Mouse (Mus musculus) stomach, postnatal 0 days (tissue): ENCODE measurements at regions not wholly inside any gene's neighbourhood (a gene's known extent, or its start where the extent isn't known, plus 50 kb on each side); places are given as distances from the start of the nearest gene placed in this dataset.

Experiments
- CTCF ChIP-seq: IDR thresholded peaks from 2 replicates; pipeline ENCODE4 v1.5.1; 2016; ENCODE audit warnings: antibody characterized with exemption, low read depth, mild to moderate bottlenecking, moderate library complexity
- EP300 ChIP-seq: optimal IDR thresholded peaks from 2 replicates; pipeline ENCODE3; 2016; ENCODE audit warnings: antibody characterized with exemption

DNA sequence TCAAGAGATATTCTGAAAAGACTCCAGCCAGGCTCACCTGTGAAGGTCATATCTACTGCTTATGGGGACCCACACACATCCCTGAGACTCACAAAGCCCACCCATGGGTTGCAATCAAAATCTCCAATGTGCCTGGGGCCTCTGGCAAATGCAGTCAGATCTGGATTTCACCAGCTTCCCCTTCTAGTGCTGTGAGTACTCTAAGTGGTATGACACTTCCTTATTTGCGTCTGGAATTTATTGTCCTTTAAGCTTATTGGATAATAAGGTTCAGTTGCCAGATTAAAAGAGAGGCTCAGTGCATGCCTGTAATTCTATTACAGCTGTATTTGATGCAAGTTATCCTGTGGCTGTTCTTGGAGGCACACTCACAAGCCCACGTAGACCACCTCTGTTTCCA, 206.3 kb upstream of the Foxq1 start:
- TF ChIP-seq CTCF = no peak
- no peak for TF ChIP-seq EP300
